Mouse (Mus musculus) thymus, adult 2 months (tissue): ENCODE measurements around the gene Lta.

Source experiments
- CTCF ChIP-seq: fragments of 200-500 bp; IDR thresholded peaks from 2 replicates; pipeline ENCODE4 v1.5.1; 2012; ENCODE audit warnings: mild to moderate bottlenecking, control low read depth, low read length, moderate library complexity, borderline replicate concordance; ENCODE audit not compliant: control insufficient read depth, poor library complexity, insufficient read depth; ENCODE audit errors: extremely low read depth
- POLR2A ChIP-seq: fragments of 200-500 bp; IDR thresholded peaks from 2 replicates; pipeline ENCODE4 v1.6.1; 2012; ENCODE audit warnings: mild to moderate bottlenecking, low read length, control low read depth, moderate library complexity; ENCODE audit not compliant: control insufficient read depth, poor library complexity, insufficient read depth; ENCODE audit errors: extremely low read depth

- TF ChIP-seq CTCF (no peak), POLR2A (no peak)
These were observed 44.5 kb upstream of the Lta start for GRCm38 (mm10) chr17:35249451-35250197.
